Mouse (Mus musculus): Measurements from ENCODE around the gene Zfp935.
A peak's percentile ranks its signal among the peaks of the same experiment; 100 is the strongest.
"Not testable (repeated sequence)": the region's sequence is repeated elsewhere in the genome, so short reads cannot be mapped to it uniquely, and the experiment has no call there.

Zfp935 gene

GRCm38 (mm10) chr13:62558189-62559110, at the start of gene Zfp935:
TSS of gene Zfp935 (minus strand) at chr13:62558511.
- DNase-seq (ENCODE audit: low spot score) = peak; percentile 36

- DNase-seq (ENCODE audit: low spot score) = not testable (repeated sequence)
Measured at GRCm38 (mm10) chr13:62571099-62571498, 12.8 kb upstream of the Zfp935 start, which contains the start of gene Zfp934. TSS of gene Zfp934 (minus strand) at chr13:62571199.

- DNase-seq (ENCODE audit: low spot score) = not testable (repeated sequence)
Measured at GRCm38 (mm10) chr13:62561696-62562095, 3.4 kb upstream of the Zfp935 start.

GRCm38 (mm10) chr13:62530129-62530528, 28.2 kb downstream of the Zfp935 start:
- not testable (repeated sequence) for DNase-seq (ENCODE audit: low spot score)

GRCm38 (mm10) chr13:62510641-62511420, 47.5 kb downstream of the Zfp935 start:
- DNase-seq (ENCODE audit: low spot score) = not testable (repeated sequence)

- peak; percentile 51 for DNase-seq (ENCODE audit: low spot score)
Measured at GRCm38 (mm10) chr13:62472661-62473060, 85.7 kb downstream of the Zfp935 start.

- peak; percentile 52 for DNase-seq (ENCODE audit: low spot score)
Measured at GRCm38 (mm10) chr13:62469947-62470346, 88.4 kb downstream of the Zfp935 start.

- peak; percentile 94 for DNase-seq (ENCODE audit: low spot score)
Measured at GRCm38 (mm10) chr13:62466424-62467334, 91.6 kb downstream of the Zfp935 start, which contains the start of gene Gm49359. TSS of gene Gm49359 (minus strand) at chr13:62466832.

Measured in adipocyte (in vitro differentiated cells).